Mouse (Mus musculus) ovary, postnatal 36 days (tissue): ENCODE results near the gene Cdh5.
"Not testable (repeated sequence)": the region's sequence is repeated elsewhere in the genome, so short reads cannot be mapped to it uniquely, and the experiment has no call there.

ENCODE experiments used
- DNase-seq: peaks from one replicate; pipeline ENCODE4 v3.0.0; 2022; ENCODE audit warnings: low spot score, mixed read lengths

The Cdh5 gene

GRCm38 (mm10) chr8:104101415-104101814 is at the start of gene Cdh5:
Gene Cdh5 (plus strand): TSS chr8:104101625.
- peak; percentile 42 for DNase-seq

- DNase-seq = no peak
These were observed 41.5 kb upstream of the Cdh5 start for GRCm38 (mm10) chr8:104059922-104060321.

GRCm38 (mm10) chr8:104060446-104060845 is 41.0 kb upstream of the Cdh5 start:
- DNase-seq = no peak

- DNase-seq = no peak
These were observed 40.1 kb upstream of the Cdh5 start for GRCm38 (mm10) chr8:104061048-104061988.

- no peak for DNase-seq
These were observed 39.2 kb upstream of the Cdh5 start for GRCm38 (mm10) chr8:104061989-104062820.

GRCm38 (mm10) chr8:104065223-104065622 is 36.2 kb upstream of the Cdh5 start:
- DNase-seq = no peak

GRCm38 (mm10) chr8:104065906-104066518 is 35.4 kb upstream of the Cdh5 start:
- no peak for DNase-seq

- no peak for DNase-seq
These were observed 34.0 kb upstream of the Cdh5 start for GRCm38 (mm10) chr8:104067390-104067925.

- DNase-seq = no peak
These were observed 32.9 kb upstream of the Cdh5 start for GRCm38 (mm10) chr8:104068421-104069035.

GRCm38 (mm10) chr8:104070201-104070865 is 31.1 kb upstream of the Cdh5 start:
- not testable (repeated sequence) for DNase-seq

- DNase-seq = no peak
These were observed 30.5 kb upstream of the Cdh5 start for GRCm38 (mm10) chr8:104070949-104071348.

GRCm38 (mm10) chr8:104075079-104075478 is 26.3 kb upstream of the Cdh5 start:
- DNase-seq = no peak

- DNase-seq = peak; percentile 58
These were observed 24.6 kb upstream of the Cdh5 start for GRCm38 (mm10) chr8:104076541-104077412.

- no peak for DNase-seq
These were observed 23.3 kb upstream of the Cdh5 start for GRCm38 (mm10) chr8:104078091-104078490.

GRCm38 (mm10) chr8:104085281-104085680 is 16.1 kb upstream of the Cdh5 start:
- DNase-seq = no peak

- no peak for DNase-seq
These were observed 14.8 kb upstream of the Cdh5 start for GRCm38 (mm10) chr8:104086615-104087014.

GRCm38 (mm10) chr8:104087091-104087490 is 14.3 kb upstream of the Cdh5 start:
- DNase-seq = no peak

- not testable (repeated sequence) for DNase-seq
These were observed 13.5 kb upstream of the Cdh5 start for GRCm38 (mm10) chr8:104087878-104088277.

- DNase-seq = peak; percentile 60
These were observed 12.5 kb upstream of the Cdh5 start for GRCm38 (mm10) chr8:104088881-104089280.
